In genomic region chr12:21177123-21177698, GRCm38 (mm10) we compare ENCODE assay signal across 21 mouse cellular contexts.
"Had no signal": no experiment of that assay in that cellular context is flagged by ENCODE, and none has a peak within 500 bp of the region (broad histone marks: within the 10 kb centered on the region; RNA-seq: fewer than 3 reads in every experiment).

No protein-coding gene starts in this region.

- H3K4me2 ChIP-seq: heart, embryonic 12.5 days; hindbrain, embryonic 14.5 days; limb, embryonic 13.5 days; limb, embryonic 15.5 days; liver, embryonic 12.5 days had no signal

- H3K27me3 ChIP-seq: heart, embryonic 12.5 days; limb, embryonic 13.5 days; limb, embryonic 15.5 days; liver, embryonic 12.5 days had no signal

- DNase-seq: gastrocnemius, adult 2 months; gastrocnemius, postnatal 10 days; gastrocnemius, postnatal 25 days; heart, adult 18-20 months; heart, postnatal 10 days; kidney, adult 11 months; kidney, adult 8-10 months; kidney, postnatal 14 days; kidney, postnatal 36 days; layer of hippocampus, adult 9-11 months; layer of hippocampus, postnatal 36 days; left cerebral cortex, postnatal 4 days had no signal

- H3K36me3 ChIP-seq: limb, embryonic 15.5 days; liver, embryonic 12.5 days had no signal

- H3K9ac ChIP-seq: heart, embryonic 12.5 days; hindbrain, embryonic 14.5 days; limb, embryonic 13.5 days; limb, embryonic 15.5 days; liver, embryonic 12.5 days had no signal

- H3K4me1 ChIP-seq: limb, embryonic 13.5 days; limb, embryonic 15.5 days had no signal

- H3K9me3 ChIP-seq: heart, embryonic 10.5 days; heart, embryonic 12.5 days; limb, embryonic 13.5 days; limb, embryonic 15.5 days; liver, embryonic 12.5 days had no signal

- ATAC-seq: forebrain, embryonic 16.5 days; hindbrain, postnatal 0 days; liver, embryonic 12.5 days had no signal

- H3K4me3 ChIP-seq: gastrocnemius, adult 2 months; heart, embryonic 10.5 days; heart, embryonic 12.5 days; limb, embryonic 13.5 days; limb, embryonic 15.5 days; liver, embryonic 12.5 days had no signal

- H3K27ac ChIP-seq: gastrocnemius, adult 2 months; heart, embryonic 10.5 days; hindbrain, embryonic 14.5 days; hindbrain, postnatal 0 days; kidney, postnatal 0 days; limb, embryonic 13.5 days; limb, embryonic 15.5 days; liver, embryonic 12.5 days had no signal
